Mouse (Mus musculus) adrenal gland, adult (tissue): ENCODE measurements around the gene Acot1.
"Not testable (repeated sequence)": the region's sequence is repeated elsewhere in the genome, so short reads cannot be mapped to it uniquely, and the experiment has no call there.

Experiments
- DNase-seq, 2 experiments: peaks; one replicate each; pipeline ENCODE4 v3.0.0; 2022 to 2023; ENCODE audit warnings: low spot score in 1 of 2; ENCODE audit not compliant: inconsistent age in 2 of 2

The Acot1 gene

GRCm38 (mm10) chr12:84013701-84014100 lies 4.4 kb downstream of the Acot1 start:
- DNase-seq: no peak

DNA sequence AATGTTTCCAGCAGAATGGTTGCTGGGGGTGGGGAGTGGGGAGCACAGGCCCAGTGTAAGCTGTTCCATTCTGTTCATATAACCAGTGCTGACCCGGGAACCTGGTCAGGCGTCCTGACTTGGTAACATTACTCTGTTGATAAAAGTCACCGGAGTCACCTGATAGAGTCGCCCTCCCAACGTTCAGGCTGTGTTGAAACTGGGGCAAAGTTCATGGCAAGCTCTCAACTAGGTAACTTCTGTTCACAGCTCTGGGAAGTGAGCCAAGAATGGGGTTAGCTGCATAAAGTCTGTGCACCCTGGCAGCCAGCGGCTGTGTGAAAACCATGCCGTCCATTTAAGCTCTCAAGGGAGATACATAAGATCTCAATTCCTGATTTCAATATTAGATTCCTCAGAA lies 11.2 kb downstream of the Acot1 start:
- DNase-seq: peak; percentile 81 to 92

GRCm38 (mm10) chr12:84022266-84022665 lies 13.0 kb downstream of the Acot1 start:
- DNase-seq: not testable (repeated sequence)

- DNase-seq: no peak
These were observed 13.9 kb downstream of the Acot1 start for GRCm38 (mm10) chr12:84023052-84023745.

GRCm38 (mm10) chr12:84025888-84026287 lies 16.6 kb downstream of the Acot1 start:
- DNase-seq: no peak

DNA sequence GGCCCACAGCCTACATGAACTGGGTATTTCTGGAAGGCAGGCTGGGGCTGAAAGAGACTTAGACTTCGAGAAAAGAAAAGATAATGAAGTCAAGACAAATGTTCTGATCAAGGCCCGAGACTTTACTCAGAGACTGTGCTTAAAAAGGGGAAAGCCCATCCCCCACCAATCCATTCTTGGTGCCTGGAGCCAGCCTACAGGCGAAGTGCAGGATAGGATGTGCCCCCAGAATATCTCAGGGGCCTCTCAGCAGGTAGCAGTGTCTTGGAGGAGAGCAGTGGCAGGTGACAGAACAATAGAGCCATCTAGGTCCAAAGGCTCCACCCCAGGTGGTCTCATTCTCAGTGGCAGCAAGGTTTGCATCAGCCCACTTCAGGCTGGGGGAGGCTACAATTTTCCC lies 19.0 kb downstream of the Acot1 start:
- DNase-seq: not testable (repeated sequence)

DNA sequence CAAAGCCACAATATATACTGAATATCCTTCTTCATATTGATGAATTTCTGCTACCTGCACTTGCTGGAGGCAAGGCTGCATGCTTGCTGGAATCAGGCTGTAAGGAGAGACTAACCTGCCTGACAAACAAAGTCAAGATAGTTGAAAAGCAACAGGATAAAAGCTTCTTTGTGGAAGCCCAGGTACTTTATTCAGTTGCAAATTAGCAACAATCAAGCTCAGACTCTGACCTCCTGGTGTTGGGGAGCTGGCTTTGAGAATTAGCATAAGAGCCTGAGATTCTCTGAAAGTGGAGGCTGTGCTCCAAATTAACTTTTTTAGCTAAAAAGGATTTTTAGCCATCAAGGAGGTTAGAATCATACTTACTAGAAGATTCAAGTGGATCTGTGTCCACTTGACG lies 19.8 kb downstream of the Acot1 start:
- DNase-seq: not testable (repeated sequence)

- DNase-seq: peak; percentile 80 to 94
These were observed 21.5 kb downstream of the Acot1 start for GRCm38 (mm10) chr12:84030659-84031332.

- no peak for DNase-seq
These were observed 23.6 kb downstream of the Acot1 start for GRCm38 (mm10) chr12:84032854-84033253.

DNA sequence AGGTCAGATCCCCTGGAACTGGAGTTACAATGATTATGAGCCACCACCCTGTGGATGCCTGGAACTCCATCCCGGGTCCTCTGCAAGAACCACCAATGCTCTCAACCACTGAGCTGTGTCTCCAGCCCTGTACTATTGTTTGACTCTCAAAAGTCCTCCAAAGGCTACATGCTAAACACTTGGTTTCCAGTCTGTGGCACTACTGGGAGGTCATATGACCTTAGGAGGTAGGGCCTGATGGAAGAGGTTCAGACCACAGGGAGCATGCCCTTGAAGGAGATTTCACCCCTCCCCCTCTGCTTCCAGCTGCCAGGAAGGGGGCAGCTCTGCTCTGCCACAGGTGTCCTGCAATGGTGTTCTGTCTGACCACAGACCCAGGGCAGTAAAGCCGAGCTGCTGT lies 24.0 kb downstream of the Acot1 start:
- DNase-seq: not testable (repeated sequence)

DNA sequence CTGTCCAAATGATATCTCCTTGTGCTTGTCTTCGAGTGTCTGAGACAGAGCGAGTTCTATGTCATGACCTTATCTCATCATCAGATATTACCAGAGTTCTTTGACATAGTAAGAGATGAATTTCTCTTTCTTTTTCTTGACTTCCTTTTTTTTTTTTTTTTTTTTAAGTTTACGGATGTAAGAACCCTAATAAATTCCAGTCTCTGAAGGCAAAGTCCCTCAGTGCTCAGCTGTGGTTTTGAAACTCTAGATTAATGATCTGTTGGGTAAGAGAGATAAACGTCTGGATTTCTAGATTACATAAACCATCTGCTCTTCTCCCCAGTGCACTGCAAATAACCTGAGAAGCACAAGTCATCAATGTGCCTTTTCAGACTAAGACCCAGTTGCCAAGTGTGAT lies 24.8 kb downstream of the Acot1 start:
- DNase-seq: peak in 1 of 2 experiments; percentile 52

DNA sequence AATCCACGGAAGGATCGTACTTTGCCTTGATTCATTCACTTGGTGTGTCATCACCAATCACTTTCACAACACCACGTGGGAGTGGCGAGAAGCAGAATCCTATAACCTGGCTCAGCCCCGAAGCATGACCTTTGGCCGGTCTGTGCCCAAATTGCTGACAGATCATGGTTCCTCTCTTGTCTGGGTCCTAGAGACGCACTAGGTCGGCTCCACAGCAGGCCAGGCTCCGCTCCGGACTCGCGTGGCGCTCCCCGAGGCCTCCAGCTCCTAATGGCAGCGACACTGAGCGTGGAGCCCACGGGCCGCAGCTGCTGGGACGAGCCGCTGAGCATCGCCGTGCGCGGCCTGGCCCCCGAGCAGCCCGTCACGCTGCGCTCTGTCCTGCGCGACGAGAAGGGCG lies 29.0 kb downstream of the Acot1 start, which contains the start of gene Acot4:
Gene Acot4 (plus strand): TSS at position 139 of the 400 bp plus-strand sequence.
- peak; percentile 42 to 81 for DNase-seq

GRCm38 (mm10) chr12:84038691-84039111 lies 29.4 kb downstream of the Acot1 start, which contains the start of gene Gm49366:
Gene Gm49366 (plus strand): TSS chr12:84038935.
- DNase-seq: peak; percentile 29 to 76

DNA sequence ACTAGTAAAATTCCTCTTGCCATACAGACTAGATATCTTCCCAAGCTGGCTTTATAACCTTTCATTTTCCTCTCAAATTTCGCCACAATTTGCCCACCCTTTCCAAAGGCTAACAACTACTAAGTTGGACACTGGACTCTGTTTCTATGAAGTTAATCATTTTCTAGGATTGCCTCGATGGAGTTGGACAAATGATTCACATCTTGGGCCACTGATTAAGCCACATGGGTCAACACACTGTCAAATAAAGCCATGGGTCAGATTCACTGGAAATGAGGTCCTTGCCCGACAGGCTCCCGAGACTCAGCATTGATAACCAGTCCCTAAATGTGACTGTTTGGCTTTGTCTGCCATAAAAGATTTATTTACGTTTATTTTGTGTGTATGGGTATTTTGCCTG lies 33.0 kb downstream of the Acot1 start:
- DNase-seq: no peak

DNA sequence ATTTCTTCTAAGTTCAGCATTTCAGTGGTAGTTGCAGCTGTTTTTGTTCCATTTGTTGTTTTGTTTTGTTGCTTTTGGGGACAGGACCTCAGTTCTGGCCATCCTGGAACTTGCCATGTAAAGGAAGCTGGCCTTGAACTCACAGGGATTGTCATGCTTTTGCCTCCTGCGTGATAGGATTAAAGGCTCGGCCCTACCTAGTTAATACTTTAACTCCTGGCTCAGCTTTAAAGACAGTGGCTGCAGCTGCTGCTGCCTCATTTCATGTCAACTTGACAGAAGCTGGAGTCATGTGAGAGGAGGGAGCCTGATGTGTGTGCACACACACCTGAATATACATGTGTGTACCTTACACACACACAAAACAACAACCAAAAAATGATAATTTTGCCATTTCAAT lies 34.8 kb downstream of the Acot1 start:
- DNase-seq: no peak

DNA sequence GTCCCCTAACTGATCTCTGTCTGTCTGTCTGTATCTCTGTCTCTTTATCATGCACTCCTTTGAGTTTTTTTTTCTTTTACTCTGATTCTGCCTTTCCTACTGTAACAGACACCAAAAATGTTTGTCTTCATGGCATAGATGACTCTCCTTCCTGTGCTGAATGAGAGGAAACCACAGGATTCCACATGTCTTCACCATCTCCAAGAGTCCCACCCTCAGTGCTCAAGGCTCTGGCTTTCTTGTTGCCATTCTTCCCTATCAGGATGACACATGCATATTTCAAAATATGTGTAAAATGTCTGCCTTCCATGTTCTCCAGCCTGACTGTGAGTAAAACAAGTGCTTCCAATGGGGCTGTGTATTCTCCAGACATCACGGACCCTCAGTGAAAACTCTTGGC lies 37.6 kb downstream of the Acot1 start:
- DNase-seq: no peak

- DNase-seq: not testable (repeated sequence)
These were observed 41.5 kb downstream of the Acot1 start for GRCm38 (mm10) chr12:84050744-84051143.

GRCm38 (mm10) chr12:84051937-84052474 lies 42.7 kb downstream of the Acot1 start, which contains the start of gene Acot3:
Gene Acot3 (plus strand): TSS chr12:84052144.
- DNase-seq: no peak

- DNase-seq: peak in 1 of 2 experiments; percentile 49
These were observed 43.3 kb downstream of the Acot1 start for GRCm38 (mm10) chr12:84052609-84053008.

DNA sequence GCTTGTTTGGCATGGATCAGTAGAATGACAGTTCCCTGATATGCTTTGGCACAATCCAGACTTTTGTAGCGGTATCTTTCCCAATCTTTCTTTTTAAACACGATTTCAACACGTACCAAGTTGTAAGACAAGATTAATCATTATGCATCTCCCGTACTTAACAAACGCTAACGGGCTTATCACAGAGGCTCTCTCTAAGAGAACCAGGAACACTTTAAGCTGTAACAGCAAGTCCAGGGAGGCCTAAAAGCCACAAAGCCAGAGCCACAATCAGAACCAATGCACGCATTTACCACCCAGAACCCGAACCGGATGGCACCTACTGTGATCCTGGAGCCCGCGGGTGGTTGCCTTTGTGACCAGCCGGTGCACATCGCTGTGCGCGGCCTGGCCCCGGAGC lies 43.9 kb downstream of the Acot1 start:
- DNase-seq: peak in 1 of 2 experiments; percentile 48

GRCm38 (mm10) chr12:84053679-84054391 lies 44.5 kb downstream of the Acot1 start:
- DNase-seq: peak in 1 of 2 experiments; percentile 59
